Mouse (Mus musculus) thymus, postnatal 36 days (tissue): ENCODE measurements around the gene Slc35g3.

ENCODE experiments used
- DNase-seq, 2 experiments: peaks; one replicate each; pipeline ENCODE4 v3.0.0; 2022; ENCODE audit warnings: mixed read lengths in 2 of 2

Gene Slc35g3

GRCm38 (mm10) chr11:69781828-69782227 lies 20.1 kb upstream of the Slc35g3 start:
- DNase-seq, result no peak

- DNase-seq, result no peak
Measured at GRCm38 (mm10) chr11:69778985-69779384, 17.2 kb upstream of the Slc35g3 start.

GRCm38 (mm10) chr11:69778258-69778982 lies 16.7 kb upstream of the Slc35g3 start:
- no peak for DNase-seq

- no peak for DNase-seq
Measured at GRCm38 (mm10) chr11:69777504-69778257, 15.9 kb upstream of the Slc35g3 start.

- no peak for DNase-seq
Measured at GRCm38 (mm10) chr11:69776488-69776887, 14.7 kb upstream of the Slc35g3 start.

- DNase-seq, result no peak
Measured at GRCm38 (mm10) chr11:69775716-69776115, 13.9 kb upstream of the Slc35g3 start.

- no peak for DNase-seq
Measured at GRCm38 (mm10) chr11:69774961-69775360, 13.2 kb upstream of the Slc35g3 start.

GRCm38 (mm10) chr11:69767625-69767909 lies 5.8 kb upstream of the Slc35g3 start:
- no peak for DNase-seq

- DNase-seq, result no peak
Measured at GRCm38 (mm10) chr11:69766872-69767624, 5.3 kb upstream of the Slc35g3 start.

GRCm38 (mm10) chr11:69766126-69766609 lies 4.4 kb upstream of the Slc35g3 start:
- peak; percentile 88 to 90 for DNase-seq

GRCm38 (mm10) chr11:69765221-69766125 lies 3.7 kb upstream of the Slc35g3 start, which contains the start of gene Zbtb4:
TSS of gene Zbtb4 (plus strand) at chr11:69765912.
- DNase-seq, result peak; percentile 47 to 58

- DNase-seq, result no peak
Measured at GRCm38 (mm10) chr11:69763551-69763950, 1.8 kb upstream of the Slc35g3 start.

GRCm38 (mm10) chr11:69760901-69761200 lies 917 bp downstream of the Slc35g3 start:
- DNase-seq, result no peak

GRCm38 (mm10) chr11:69760160-69760900 lies 1.4 kb downstream of the Slc35g3 start:
- DNase-seq, result no peak

GRCm38 (mm10) chr11:69758971-69759721 lies 2.6 kb downstream of the Slc35g3 start:
- DNase-seq, result peak; percentile 40 to 85

GRCm38 (mm10) chr11:69758478-69758970 lies 3.2 kb downstream of the Slc35g3 start, which contains the start of gene Polr2a:
TSS of gene Polr2a (minus strand) at chr11:69758637.
- peak; percentile 97 for DNase-seq

GRCm38 (mm10) chr11:69758090-69758456 lies 3.7 kb downstream of the Slc35g3 start:
- DNase-seq, result peak; percentile 95 to 96

GRCm38 (mm10) chr11:69757303-69758089 lies 4.3 kb downstream of the Slc35g3 start:
- no peak for DNase-seq

- no peak for DNase-seq
Measured at GRCm38 (mm10) chr11:69754701-69755100, 7.1 kb downstream of the Slc35g3 start.

GRCm38 (mm10) chr11:69754233-69754632 lies 7.5 kb downstream of the Slc35g3 start:
- DNase-seq, result no peak
